Mouse (Mus musculus): ENCODE data around the gene 2210408I21Rik.
"Not testable (repeated sequence)": the region's sequence is repeated elsewhere in the genome, so short reads cannot be mapped to it uniquely, and the experiment has no call there.

The 2210408I21Rik gene

DNA sequence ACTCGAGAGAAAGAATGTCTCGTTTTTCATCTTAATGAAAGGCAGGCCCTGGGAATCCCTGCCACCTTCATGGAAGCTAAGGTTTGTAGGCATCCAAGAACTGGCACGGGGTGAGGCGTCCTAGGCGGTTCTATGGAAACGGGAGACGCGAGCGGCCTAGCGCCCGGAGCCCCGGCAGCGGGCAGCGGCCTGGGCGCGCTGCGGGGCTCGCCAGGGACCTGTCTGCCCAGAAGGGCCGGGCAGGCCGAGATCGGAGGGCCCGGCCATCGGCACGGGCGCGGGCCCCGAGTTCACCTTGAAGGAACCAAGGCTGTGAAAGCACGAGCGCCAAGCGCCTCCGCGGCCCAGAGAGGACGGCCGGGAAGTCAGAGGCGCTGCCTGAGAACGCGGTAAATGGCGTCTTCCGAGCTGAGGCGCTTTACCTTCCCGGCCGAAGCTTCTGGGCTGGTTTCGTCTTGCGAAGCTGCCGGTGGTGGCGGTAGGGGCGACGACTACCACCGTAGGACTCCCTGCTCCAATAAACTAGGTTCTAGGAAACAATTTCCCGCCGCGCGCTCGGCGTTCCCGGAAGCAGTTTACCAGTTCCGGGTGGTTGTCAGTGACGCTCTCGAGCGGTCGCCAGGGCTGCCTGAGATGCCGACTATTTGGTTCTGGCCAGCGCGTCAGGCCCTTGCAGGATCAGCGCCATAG lies at the start of gene 2210408I21Rik, which contains the start of gene Slf1:
Gene 2210408I21Rik, plus strand, starts transcription at position 610 of the 690 bp plus-strand sequence.
Gene Slf1, minus strand, starts transcription at position 543 of the 690 bp plus-strand sequence.
- peak; percentile 89 for DNase-seq

DNA sequence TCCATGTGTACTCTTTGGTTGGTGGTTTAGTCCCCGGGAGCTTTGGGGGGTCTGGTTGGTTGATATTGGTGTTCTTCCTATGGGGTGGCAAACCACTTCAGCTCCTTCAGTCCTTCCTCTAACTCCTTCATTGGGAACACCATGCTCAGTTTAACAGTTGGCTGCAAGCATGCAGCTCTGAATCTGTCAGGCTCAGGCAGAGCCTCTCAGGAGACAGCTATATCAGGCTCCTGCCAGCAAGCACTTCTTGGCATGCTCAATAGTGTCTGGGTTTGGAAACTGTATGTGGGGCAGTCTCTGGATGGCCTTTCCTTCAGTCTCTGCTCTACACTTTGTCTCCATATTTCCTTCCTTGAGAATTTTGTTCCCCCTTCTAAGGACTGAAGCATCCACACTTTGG lies 42.5 kb upstream of the 2210408I21Rik start:
- not testable (repeated sequence) for DNase-seq

DNA sequence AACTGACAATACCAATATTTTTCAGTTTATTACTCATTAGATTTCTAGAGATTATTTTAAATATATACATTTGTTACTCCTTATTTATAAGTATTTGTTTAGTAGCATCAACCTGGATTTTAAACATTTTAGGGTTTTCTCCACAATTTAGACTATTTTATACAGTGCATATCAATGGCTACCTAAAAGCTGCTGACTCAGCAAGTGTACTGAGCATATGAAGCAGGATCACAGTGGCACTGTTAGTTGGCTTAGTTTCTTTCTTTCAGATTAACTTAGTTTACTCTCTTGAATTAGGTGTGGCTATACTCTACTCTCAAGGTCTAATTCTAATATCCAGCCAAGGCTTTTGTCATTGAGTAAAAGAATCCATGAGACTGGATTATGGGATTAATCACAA lies 27.6 kb upstream of the 2210408I21Rik start:
- DNase-seq = no peak

DNA sequence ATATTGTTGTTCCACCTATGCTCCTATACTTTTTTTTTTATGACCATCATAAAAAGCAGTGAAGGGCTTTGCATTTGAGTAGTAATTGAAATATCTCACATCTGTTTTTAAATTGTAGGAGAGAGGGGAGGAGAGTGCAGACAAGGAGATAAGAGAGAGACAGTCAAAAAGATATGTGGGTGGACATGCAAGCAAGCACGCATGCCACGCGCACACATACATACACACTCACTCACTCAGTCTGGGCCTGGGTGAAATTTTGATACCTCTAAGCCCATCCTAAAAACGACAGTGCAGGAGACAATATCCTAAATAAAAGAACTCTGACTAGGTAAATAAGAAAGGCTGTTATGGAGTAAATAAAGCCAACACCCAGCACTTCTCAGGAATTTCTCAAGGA lies 16.6 kb upstream of the 2210408I21Rik start:
- no peak for DNase-seq

DNA sequence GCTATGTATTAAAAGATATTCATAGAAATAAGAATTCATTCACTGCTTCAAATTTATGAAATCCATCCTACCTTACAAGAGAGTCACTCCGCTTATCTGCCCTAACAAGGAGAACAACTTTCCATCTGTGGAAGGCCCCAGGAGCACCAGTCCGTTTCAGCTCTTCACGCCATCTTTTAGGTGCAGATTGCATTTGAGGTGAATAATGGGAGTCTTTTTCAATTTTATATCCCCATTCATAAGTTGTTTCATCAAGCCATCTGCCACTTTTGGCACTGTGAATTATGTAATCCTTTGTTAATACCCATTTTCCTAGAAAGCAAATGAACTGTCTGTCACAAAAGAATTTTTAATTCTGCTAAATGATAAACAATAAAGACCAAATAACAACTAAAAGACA lies 10.2 kb upstream of the 2210408I21Rik start:
- DNase-seq = no peak

DNA sequence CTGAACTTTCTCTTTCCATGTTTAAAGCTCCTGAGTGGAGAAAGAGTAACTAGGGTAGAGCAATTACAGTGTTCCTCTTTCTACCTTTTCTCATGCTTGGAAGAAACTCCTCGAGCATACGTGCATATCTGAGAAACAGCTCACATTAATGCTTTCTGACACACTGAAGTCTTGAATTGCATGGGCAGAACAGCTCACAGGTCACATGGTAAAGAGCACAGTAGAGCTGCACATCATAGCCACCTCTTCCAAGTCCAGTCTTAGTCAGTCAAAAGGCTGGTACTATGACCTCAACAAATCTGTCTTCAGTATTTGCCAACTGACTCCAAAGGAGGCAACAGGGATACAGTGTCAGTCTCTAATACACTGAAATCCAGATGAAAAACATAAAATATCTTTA lies 7.1 kb upstream of the 2210408I21Rik start:
- DNase-seq = no peak

DNA sequence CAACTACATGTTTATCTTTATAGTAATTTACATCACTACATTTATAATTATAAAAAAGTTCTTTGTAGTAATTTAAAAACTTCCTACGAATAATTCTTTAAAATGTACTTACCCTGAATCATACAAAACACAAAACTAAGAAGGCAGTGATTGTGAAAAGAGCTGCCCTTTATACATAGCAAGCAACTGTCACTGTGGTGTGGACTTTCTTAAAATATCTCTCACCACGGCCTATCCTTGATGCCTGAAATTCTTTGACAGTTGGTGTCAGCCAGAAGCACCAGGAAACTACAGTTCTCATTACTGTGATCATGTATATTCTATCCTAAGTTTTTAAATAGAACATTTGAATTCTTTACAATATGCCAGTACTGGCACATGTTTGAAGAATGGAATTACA lies 4.2 kb upstream of the 2210408I21Rik start:
- no peak for DNase-seq

DNA sequence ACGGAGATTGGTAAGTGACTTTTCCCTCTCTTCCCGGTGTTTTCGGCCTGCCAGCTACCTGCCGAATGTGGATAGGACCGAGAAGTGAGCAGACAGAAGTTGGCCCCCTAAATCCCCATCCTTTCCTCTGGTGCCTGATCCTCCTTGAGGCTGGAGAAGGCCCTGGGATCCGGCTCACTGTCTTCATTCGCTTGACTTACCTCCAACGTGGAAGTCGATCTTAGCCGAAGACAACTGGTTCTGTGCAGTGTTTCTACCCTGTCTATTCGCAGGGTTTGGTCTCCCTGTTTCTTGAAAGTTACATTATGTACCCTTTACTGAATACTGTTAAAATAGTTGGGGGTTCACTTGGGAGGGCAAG lies 261 bp downstream of the 2210408I21Rik start:
- DNase-seq = no peak

DNA sequence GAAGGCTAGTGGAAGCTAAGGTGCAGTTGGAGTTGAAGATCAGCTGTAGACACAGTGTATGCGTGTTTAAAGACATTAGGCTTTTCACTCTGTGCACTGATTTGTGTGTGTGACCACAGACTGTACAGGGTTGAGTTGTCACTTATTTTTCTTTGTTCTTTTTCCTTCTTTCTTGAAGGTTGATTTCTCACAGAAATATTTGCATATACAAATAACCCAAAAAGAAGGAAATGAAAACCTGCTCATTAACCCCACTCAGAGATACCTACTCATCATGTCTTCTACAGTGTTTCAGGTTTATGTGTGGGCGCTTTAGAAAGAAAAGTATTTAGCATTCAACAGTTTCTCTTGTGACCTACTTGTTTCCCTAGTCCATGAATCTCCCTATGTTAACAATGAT lies 5.5 kb downstream of the 2210408I21Rik start:
- no peak for DNase-seq

DNA sequence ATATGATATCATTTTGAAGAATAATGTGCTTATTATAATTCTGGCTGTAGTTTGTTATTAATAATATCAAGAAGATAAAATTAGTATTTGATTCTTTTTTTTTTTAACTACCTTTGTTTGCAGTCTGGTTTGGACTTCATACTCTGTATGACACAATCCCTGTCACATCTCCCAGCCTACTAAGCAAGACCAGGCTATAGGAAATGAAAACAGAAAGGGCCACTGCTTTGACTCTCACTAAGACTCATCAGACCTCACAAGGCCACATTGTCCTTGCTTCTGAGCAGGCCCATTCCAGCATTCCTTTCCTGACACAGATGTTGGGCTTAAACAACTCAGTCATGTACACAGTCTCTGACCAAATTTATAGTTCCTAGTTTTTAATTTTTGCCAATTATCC lies 42.6 kb downstream of the 2210408I21Rik start:
- no peak for DNase-seq

DNA sequence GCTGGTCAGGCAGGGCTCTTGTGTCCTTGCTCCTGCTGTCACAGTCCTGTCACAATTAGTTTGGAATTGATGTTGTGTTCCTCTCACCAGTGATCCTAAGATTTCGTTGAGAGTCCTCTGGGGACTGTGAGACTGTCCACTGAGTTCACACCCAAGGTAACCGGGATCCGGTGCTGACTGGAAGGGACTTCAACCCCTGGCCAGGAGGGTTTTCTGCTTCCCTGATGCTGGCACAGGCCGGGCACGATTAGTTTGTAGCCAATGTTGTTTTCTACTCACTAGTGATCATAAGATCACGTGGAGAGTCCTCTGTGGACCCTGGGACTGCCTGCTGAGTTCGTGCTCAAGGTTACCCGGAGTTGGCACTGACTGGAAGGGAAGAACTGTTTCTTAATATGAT lies 55.3 kb downstream of the 2210408I21Rik start:
- DNase-seq = no peak

DNA sequence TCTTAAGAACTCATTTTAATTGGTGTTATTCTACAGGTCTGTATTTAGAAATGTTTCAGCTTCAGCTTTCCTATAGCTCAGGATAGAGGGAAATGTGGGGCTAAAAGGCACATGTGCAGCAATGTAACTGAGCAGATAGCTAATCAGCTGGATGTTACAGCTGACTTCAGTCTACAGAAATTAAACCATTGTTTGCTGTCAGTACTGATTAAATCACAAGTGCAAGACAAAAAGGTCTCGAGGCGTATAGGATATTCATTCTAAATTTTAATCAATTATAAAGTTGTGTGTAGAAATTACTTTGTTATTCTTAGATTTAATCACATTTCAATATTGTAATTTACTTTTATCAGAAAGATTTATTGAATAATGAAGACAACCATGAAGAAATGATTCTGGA lies 56.9 kb downstream of the 2210408I21Rik start:
- DNase-seq = no peak

DNA sequence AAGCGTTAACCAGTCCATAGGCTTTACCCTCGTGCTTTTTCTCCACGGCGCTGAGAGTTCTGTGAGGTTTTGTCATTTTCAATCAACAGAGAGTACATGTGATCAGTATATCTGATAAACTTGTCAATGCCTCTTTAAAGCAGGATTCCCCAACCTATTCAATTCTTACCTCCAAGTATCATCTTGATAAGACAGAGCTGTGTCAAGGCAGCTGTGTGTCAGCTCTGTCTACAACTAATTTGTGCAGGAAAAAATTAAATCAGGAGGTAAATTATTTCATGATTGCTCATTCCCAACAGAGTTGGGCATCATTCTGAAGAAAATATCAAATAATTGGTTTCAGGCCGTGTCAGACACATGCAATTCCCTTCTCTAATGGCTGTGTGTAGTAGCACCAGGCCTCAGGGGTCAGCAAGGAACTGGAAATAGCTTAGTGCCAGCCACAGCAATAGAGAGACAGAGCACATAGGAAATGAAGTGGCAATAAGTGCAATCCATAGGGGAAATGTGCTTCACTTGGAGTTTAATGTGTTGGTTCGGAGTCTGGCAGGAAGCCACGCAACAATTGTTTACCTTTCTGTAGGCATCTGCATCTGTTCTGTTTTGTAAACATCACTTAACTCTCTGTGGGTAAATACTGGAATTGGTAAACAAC lies 73.6 kb downstream of the 2210408I21Rik start:
- no peak for DNase-seq

DNA sequence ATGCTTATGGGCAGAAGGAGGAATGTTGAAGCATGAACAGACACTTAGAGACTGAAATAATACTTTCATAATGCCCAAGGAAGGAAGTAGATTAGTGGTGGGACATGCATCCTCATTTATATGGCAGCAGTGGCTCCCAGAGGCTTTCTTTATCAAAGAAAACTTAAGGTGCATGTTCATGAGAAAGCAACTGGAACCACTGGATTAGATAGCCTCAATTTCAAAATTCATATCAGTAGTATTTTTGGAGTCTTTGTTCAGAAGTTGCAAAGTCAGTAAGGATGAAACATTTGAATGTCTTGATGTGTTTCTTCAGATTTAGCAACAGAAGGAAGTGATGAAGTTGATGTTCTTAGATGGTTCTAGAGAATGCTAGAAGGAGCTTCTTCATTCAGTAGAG lies 77.9 kb downstream of the 2210408I21Rik start:
- no peak for DNase-seq

DNA sequence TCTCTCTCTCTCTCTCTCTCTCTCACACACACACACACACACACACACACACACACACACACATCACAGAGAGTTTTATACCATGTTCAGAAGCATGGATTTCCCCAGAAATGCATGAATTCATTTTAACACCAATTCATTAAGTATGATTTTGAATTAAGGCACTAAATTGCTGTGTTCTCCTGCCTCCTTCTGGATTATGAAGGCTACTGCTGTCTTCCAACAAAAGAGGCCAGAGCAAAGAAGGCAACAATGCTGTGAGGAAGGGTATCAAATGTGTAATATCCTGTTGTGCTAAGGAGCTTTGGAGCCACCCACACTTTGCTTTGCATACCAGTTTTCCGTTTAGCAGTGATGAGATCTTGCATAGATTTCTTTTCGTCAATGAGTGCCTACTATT lies 80.1 kb downstream of the 2210408I21Rik start:
- no peak for DNase-seq

DNA sequence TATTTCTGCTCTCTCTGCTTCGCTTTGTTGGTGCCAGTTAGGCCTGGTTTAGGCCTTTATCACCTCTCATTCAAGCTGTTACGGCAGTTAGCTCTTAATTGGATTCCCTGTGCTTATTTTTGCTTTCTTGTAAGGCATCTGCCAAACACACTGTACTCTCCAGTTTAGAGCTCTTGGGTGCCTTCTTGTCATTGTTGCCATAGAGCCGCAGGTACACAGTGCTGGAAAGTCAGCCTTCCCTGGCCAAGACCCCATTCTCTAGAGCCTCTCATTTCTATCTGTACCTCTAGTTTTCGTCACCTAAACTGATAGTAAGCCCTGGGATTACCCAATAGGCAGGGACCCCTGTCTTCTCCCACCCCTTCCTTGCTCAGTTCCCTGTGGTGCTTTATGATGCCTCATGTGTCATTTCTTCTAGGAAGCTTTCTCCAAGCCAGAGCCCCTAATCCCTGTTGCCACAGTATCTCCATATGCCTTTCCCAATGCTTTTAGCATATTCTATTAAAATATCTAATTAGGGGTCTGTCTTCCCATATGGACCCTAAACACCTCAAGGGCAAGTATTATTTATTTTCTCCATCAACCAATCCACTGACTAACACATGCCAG lies 82.4 kb downstream of the 2210408I21Rik start:
- no peak for DNase-seq

DNA sequence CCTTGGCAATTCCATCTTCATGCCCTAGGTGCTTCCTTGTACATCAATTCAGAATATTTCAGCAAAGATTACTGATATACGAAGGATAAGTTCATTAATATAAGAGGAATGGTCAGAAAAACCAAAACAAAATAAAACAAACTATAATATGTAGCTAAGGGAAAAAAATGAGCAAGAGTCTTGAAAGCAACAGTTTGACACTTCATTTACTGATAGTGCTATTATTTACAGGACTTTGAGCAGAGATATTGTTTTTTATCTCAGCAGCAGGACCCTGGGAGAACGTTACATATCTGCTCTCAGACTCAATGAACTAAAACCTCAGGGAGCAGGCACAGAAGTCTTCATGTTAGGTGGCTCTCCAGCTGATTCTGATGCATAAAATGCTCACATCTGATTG lies 85.7 kb downstream of the 2210408I21Rik start:
- DNase-seq = no peak

DNA sequence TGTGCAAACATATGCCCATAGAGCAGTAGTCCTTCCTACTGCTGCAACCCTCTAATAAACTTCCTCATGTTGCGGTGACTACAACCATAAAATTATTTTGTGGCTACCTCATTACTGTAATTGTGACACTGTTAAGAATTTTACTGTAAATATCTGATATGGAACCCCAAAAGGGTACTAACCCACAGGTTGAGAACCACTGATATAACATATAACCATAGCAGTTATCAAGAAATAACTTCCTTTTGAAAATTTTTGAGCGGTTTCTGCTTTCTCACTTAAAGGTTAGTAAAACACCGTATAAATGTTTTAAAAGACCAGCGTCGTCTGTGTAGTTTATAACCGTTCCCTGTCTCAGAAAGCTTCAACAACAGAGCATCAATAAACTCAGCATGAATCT lies 121.2 kb downstream of the 2210408I21Rik start:
- DNase-seq = no peak

DNA sequence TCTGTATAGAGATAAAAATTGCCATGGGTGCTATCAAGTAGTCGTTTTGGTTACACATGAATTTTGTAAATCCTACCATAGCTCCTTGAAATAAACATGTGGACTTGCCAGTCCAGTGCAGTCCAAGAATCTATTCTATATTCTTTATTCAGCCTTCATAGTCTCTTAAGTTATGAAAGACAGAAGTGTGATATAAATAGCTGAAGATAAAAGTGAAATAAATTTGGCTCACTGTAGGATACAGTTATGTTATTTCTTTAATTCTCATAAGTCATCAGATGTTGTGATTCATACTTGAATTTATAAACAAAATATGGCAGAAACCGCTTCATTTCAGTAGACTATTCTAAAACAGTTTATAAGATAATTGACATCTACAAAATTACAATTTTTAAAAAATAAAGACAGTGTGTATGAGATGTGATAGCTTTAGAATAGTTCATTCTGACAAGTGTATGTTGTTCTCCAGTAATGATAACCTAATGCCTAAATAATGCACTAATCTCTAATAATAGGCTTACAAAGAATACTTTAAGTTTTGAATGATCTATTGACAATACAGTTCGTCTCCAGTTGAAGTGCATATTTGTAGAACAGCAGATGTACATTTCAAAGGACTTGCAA lies 127.5 kb downstream of the 2210408I21Rik start:
- no peak for DNase-seq

DNA sequence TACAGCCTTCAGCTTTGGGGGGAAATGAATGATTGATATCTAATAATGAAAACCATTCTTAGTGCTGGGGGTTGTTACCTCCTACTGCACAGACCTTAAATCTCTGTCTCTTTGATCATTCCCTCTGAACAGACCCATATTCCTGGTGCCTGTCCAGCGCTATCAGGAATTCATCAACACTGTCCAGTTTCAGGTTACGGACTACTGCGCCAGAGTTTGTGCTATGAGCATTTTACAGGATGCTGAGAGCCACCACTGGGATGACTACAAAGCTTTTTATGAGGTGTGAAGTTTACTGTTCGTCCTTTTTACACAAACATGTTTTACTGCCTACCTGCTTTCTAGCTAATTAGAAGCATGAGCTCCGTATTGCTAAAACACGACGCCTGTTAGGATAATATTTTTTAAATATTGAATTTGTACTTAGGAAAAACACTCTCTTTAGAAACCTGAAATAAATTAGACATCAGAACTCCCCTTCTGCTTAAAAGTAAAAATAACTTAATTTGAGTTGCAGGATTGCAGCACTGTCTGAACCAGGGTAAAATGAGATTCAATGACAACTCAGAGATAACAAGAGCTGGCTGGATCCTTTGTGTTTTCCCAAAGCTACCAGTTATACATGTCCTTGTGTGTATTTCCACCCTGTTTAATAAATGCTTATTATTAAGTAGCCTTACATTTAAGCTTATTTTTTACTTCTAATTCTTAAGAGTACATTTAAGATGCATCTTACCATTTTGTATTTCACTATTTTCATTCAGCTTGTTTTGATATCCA lies 128.2 kb downstream of the 2210408I21Rik start:
- no peak for DNase-seq

DNA sequence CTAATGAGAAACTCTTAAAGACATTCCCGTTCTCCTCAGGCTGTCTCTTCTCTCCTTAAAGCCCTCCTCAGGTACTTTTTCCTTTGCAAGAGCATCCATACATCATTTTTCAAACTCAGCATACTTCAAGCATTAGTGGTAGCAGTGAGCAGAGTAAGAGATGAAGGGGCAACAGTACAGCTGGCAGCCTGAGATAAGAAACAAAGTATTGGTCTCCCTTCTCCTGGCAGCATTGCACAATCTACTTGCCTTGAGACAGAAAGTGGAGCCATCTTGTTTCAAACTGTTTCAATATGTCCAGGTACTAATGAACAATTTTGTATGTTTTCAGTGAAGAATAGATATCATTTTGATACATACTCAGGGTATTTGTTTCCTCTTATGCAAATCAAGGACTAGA lies 129.1 kb downstream of the 2210408I21Rik start:
- DNase-seq = no peak

DNA sequence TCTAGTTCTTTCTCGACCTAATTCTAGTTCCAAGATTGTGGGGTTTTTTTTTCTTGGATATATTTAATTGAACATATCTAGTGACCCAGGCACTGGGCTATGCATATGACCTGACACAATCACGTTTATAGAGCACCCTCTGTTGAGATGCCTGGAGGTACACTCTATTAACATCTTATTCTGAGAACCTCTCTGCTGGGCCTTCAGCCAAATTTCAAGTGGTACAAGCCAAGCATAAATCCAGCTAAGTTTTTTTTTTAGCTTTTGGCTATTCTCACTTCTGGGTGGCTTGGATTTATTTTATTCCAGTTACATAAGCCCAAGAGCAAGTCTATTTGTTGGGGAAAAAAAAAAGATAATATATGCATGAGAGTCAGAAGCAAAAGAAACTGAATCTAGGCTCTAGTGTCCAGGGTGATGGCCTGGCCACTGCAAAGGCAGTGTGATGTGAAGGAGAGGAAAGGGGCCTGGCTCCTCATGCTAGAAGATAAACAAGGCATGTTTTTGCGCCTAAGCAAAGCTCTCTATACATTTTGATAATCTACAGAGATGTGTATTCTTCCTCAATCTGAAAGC lies 139.9 kb downstream of the 2210408I21Rik start:
- peak; percentile 31 for DNase-seq

All from right cerebral cortex, postnatal 14 days (tissue).